Mouse (Mus musculus): ENCODE measurements around the gene Tapbpl.

Tapbpl gene

DNA sequence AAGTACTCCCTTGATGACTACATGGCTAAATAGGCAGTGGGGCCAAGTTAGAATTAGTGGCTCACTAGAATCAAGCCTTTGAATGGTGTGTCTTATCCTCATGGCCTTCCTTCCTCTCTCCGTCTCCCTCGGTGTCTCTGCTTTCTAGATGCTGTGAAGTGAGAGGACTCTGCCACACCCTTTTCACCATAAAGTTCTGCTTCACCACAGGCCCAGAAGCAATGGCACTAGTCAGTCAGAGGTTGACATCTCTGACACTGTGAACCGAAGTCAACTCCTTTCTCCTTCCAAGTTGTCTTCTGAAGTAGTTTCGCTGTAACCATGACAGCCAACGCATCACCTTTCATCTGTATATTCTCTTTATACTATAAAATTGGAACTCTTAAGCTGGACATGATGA, 7.9 kb upstream of the Tapbpl start:
- DNase-seq (ENCODE audit: low spot score) = no peak

DNA sequence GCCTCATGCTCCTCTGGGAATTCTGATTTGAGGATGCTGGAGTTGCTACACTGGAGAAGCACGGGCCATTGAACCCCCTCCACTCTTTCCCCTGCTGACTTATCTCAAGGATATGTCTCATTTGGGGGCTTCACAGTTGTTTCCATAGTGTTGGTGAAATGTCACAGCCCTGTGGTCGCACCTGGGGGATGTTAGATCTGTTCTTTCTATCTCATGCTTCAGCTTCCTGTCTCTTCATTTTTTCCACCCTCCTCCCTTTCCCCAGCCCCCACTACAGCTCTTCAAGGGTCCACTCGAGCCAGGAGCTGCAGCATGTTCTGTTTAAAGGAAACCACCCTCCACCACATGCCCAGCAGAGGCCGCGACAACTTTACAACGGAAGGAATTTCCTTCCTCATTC, 6.7 kb upstream of the Tapbpl start:
- DNase-seq (ENCODE audit: low spot score) = no peak

DNA sequence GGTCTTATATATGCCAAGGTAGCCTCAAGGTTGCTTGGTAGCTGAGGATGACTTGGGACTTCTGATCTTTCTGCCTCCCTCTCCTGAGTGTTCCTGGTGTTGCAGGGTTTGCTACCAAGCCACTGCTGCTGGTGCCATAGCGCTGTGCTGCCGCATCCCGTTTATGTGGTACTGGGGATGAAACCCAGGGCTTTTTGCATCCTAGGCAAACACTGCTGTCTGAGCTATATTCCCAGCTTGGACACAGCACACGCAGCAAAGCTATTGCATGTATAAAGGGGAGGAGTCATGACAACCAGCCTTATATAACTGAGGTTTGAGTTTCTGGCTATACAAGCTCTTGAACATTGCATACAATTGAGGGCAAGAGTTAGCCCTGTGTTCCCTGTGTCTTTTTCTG, 5.8 kb upstream of the Tapbpl start:
- DNase-seq (ENCODE audit: low spot score) = no peak

DNA sequence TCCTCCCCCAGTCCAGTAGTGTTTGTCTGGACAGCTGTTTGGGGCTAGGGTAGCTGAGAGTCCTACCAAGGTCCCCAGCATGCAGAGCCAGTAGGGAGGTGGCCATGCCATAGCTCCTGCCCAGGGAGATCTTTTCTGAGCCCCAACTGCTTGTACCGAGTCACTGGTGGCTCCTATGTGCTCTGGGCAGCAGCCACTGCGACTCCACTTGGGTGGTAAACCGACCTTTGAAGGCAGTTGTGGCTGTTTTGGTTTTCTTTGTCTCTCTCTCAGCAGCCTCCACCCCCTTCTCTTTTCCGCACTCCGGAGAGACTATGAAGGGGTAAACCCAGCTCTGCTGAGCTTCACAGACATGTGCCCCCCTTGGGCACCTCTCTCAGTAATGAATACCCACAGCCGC, 5.1 kb upstream of the Tapbpl start, which contains the start of gene Cd27:
TSS of gene Cd27 (minus strand) at position 229 of the 400 bp plus-strand sequence.
- no peak for DNase-seq (ENCODE audit: low spot score)

DNA sequence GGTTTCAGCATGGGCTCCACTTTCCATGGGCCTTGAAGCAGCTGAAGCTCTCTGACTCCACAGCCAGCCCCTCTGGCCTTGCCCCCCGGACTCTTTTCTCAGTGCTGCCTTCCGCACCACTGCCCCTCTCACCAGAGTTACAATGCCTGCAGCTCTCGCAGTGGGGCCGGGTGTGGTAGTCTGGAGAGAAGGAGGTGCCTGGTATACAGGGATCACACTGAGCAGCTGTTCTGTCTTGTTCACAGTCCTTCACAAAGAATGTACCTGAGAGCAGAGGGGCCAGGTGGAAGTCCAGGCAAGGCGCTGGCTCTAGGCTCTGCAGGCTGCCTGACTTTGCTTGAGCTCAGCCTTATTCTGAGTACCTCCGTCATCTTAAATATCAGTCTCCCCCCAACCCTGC, 4.7 kb upstream of the Tapbpl start:
- no peak for DNase-seq (ENCODE audit: low spot score)

DNA sequence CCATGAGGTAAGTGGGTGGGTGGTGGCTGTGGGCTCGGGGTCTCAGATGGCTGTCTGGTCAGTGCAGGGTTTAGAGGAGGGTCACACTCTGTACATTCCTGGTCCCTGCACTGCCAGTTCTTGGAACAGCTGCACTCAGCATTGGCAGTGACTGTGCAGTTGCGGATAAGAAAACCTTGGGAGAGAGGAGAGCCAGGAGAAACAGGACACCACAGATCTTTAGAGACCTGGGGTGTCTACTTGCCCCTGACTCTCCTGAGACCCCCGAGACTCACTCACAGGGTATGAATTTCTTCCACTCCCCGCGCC, 2.8 kb upstream of the Tapbpl start:
- no peak for DNase-seq (ENCODE audit: low spot score)

DNA sequence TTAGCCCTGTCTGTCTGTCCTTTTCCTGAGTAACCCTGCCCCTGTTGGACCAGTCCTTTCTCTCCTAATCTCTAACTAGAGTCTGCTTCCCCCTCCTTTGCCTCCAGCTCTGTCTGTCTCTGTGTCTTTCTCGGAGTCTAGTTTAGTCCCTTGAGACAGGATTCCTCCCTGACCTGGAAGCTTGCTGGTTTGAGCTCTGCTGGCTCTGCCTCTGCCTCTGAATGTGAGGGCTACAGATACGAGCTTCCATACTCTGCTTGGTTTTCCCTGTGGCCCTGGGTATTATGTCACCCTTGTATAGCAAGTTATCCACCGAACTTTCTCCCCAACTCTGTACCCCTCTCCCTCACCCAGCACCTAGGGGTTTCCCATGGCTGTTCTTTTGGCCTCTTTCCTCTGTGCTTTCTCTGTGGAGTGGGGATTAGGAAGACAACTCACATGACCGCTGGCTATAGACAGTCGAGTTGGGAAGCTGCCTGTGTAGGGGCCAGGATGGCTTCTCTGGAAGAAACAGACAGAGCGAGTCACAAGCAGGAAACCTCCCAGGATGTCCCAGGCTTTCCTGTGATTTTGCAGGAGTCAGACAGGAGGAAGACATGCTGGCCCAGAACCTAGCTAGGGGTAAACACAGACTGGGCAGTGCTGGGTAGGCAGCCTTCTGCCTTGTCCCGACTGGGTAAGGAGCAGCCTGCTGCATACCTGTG, 2.3 kb upstream of the Tapbpl start:
- no peak for DNase-seq (ENCODE audit: low spot score)

DNA sequence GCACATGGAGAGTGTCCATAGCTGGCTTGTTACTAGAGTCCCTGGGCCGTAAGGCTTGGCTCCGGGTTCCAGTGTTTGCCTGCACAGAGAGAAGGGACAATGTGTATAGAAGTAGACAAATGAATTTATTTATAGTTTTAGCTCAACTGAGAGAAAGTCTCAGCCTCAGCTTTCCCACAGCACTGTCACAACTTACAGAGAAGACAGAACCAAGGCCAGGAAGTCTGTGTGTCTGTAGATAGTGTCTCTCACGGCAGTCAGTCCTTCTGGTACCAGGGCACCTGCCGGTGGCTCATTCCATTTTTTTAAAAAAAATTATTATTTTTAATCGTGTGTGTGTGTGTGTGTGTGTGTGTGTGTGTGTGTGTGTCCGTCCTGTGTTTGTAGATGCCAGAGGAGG, 856 bp upstream of the Tapbpl start:
- no peak for DNase-seq (ENCODE audit: low spot score)

DNA sequence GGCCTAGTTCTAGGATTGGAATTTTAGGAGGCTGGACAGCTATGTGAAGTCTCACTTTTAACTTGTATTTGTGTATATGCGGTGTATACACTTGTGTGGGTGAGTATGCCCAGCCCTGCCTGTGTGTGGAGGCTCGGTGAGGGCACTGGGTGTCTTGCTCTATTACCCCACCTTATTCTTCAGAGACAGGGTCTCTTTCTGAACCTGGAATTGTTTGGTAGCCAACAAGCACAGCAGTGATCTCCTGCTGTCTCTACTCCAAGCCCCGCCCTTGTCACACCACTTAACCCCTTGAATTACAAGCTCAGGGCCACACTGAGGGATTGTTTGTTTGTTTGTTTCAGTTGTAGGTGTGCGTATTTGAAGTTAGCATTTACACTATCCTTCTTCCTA, 381 bp upstream of the Tapbpl start:
- no peak for DNase-seq (ENCODE audit: low spot score)

DNA sequence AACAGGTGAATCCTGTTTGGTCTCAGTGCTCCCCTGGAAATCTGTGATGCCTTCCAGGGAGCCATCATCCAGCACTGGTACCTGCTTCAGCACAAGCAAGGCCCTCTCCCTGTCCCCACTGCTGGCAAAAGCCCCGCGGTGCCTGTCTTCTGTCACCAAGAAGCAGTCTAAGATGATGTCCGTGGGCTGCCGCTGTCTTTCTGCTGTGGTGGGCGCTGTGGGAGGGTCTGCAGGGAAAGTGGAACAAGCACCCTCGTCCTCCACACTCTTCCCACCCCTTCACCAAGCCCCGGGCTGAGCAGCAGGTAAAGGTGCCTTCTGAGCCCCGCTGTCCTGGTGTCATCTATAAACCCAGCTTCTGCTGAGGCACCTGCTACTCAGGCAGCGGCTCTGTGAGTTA, 1.1 kb downstream of the Tapbpl start:
- DNase-seq (ENCODE audit: low spot score) = no peak

DNA sequence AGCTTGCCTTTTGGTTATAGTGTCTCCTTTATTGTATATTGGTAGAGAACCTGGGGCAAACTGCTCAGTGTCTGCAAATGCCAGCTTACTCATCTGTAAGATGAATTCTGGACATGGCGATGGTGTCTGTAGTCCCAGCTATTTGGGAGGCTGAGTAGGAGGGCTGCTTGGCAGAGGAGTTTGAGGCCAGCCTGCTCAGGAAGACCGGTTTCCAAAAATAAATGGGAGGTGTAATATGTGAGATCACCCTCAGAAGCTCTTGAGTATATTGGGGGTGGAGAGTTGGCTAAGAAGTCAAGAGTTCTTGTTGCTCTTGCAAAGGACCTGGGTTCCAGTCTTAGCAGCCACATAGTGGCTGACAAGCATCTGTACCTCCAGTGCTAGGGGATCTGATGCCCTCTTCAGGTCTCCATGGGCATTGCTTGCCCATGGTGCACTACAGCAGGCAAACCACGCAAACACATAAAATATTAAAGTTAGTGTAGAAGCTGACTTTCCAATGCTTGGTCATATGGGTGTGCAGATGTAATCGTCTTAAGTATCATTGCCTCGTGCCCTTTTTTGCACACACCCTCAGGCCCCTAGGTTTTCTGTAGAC, 6.0 kb downstream of the Tapbpl start:
- DNase-seq (ENCODE audit: low spot score) = peak; percentile 32

DNA sequence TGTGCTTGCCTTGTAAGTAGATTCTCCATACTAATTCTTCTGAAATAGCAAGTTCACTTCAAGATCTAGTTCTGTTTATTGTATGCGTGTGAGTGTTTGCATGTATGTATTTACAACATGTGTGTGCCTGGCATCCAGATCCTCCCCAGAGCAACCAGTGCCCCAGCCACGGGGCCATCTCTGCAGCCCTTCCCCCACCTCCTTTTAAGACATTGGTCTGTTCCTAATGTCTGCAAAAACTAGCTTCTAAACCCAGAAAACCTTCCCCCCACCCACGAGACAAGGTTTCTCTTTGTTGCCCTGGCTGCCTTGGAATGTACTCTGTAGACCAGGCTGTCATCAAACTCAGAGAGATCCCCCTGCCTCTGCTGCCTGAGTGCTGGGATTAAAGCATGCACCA, 9.1 kb downstream of the Tapbpl start:
- no peak for DNase-seq (ENCODE audit: low spot score)

DNA sequence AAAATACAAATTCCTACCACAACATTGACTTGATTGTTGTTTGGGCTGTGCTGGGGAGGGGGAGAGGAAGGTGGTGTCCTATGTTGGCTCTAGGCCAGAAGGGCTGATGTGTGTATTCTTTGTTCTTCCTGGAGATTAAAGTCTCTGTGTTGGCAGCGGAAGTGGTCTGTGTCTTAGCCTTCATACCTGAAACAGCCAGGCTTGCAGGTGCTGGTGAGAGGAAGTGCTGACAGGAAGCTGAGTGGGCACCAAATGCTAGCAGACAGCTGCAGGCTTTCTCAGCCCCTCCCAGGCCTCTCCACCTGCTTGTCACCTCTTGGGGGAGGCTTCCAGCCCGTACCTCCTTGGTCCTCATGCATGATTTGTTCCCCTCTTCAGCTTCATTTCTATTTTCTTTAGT, 9.5 kb downstream of the Tapbpl start:
- DNase-seq (ENCODE audit: low spot score) = no peak

DNA sequence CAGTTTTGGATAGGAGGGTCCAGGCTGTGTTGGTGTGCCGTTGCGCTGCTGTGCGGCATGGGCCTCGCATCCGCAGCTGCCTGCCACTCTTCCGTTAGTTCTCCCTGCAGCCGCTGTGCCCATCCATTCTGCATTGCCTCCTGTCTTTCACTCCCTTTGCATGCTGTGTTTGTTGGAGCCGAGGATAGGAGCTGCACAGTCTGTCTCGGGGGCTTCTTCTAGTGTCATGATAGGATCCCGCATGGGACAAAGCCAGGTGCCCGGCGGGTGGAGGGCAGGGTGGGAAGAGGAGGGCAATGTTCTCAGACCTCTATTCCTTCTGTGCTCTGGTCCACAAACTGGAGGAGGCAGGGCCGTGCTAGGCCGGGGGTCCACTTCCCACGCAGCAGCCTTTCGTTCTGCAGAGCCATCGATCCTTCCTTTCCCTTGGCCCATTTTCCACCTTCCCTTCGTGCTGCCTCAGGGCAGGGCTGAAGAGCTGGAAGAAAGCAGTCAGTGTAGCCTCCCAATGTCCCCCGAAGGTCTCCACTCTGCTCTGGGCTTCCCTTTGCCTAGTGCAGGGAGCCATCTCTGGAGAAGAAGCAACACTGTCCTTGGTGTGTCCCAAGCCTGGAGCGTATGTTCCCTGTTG, 10.4 kb downstream of the Tapbpl start:
- no peak for DNase-seq (ENCODE audit: low spot score)

DNA sequence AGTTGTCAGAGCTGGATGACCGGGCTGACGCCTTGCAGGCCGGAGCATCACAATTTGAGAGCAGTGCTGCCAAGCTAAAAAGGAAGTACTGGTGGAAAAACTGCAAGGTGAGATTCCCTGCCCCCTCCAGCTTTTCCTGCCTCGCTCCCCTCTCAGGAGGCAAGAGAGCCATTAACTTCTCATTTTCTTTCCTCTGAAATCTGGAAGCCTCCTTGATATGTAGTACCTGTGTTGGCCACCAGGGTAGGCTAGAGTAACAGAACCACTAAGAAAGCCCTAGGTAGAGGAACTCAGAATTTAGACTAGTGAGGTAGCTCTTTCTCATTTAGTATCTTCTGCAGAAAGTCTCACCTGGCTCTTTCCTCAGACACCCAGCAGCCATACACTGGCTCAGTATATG, 12.7 kb downstream of the Tapbpl start:
- DNase-seq (ENCODE audit: low spot score) = peak; percentile 70

DNA sequence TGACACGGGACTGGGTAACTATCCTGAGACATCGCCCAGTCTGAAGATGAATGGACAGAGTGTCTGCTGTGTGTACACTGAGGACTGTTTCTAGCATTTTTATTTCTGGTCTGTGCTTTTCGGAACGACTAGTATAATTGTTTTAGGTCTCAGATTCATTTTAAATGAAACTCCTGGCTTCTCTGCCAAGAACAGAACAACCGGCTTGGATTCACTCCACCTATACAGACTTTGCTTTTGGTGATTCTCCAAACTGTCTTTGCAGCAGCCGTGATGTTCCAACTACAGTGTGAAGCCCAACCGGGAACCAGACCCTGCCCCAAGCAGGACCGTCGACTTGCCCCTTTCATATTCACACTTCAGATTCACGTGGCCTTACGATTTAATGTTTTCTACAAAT, 13.8 kb downstream of the Tapbpl start:
- DNase-seq (ENCODE audit: low spot score) = no peak

DNA sequence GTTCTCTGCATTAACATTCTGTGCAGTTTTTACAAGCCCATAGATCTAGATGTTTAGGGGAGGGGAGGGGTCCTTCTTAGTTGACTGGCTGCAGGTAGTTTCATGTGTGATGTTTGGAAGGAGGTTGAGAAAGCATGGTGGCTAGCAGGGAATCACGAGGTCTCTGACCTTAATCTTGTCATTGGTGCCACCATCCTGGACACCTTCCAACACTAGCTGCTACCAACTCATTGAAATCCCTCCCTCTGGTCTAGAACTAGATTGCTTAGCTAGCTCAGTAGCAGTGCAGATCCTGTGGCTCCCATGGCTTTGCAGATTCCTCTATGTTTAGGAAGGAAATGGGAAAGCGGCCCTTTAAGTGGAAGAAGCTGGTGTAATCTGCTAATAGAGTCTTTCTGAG, 14.8 kb downstream of the Tapbpl start:
- no peak for DNase-seq (ENCODE audit: low spot score)

DNA sequence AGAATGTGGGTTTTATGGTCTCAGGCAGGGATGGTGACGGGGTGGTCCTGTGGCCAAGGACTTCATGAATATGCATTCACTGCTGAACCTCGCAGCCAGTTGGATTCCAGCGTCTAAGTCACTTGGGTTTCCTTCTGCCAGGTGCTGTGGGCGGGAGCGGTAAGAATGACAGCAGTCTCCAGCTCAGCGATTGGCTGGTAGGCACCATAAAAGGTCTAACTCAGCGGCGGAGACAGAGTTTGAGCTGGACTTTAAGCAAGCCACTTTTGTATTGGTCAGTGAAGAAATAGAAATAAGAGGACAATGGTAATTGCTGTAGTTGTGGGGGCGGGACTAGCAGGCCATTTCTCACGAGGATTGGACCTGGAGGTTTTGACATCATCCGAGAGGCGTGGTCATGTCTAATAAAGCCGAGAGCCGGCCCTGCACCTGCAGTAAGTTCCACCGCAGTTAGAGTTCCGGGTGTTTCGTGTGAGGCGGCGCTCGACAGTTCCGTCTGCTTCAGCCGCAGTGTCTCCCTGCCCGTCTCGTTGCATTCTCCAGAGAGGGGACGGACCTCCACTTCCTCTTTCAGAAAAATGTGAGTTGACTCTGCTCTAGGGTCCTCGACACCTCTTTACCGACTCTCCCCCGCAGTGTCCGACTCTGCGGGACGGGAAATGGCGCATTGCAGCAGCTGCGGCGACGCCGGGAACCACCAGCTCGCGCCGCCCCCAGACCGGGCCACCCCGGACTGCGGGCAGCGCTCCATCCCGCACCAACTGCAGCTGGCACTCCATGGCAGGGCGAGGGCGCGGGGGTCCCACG, 16.3 kb downstream of the Tapbpl start, which contains the start of gene Vamp1:
TSS of gene Vamp1 (plus strand) at position 404 of the 807 bp plus-strand sequence.
- peak; percentile 97 for DNase-seq (ENCODE audit: low spot score)

DNA sequence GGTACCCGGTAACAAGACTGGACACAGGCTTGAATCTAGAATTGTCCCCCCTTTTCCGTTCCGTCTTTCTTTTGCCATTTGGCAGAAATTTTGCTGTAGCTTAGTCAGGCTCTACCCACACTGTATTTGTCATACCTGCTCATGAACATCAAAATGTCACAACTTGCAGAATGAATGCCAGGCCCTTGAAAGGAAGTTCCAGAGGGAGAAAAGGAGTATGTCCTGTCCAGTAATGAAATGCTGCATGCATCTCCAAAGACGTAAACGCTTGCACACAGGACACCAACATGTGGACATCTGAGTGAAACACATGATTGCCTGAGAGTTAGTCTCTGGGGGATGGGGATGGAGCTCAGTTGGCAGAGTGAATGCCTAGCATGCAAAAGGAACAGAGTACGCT, 17.9 kb downstream of the Tapbpl start:
- DNase-seq (ENCODE audit: low spot score) = no peak

DNA sequence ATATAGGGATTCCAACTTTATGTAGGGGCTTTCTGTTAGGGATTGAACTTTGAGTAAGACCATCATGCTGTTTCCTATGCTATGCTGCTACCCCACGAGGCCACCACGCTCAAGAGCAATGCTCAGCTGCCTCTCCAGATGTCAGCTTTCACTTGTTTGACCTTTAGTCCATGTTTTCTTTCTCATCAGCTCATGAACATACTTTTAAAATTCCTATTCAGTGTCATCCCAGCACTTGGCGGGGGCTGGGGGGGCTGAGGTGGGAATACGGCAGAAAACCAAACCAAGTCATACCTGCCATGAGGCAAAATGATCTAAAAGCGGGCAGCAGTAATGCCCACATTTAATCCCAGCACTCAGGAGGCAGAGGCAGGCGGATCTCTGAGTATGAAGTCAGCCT, 18.5 kb downstream of the Tapbpl start:
- DNase-seq (ENCODE audit: low spot score) = no peak

DNA sequence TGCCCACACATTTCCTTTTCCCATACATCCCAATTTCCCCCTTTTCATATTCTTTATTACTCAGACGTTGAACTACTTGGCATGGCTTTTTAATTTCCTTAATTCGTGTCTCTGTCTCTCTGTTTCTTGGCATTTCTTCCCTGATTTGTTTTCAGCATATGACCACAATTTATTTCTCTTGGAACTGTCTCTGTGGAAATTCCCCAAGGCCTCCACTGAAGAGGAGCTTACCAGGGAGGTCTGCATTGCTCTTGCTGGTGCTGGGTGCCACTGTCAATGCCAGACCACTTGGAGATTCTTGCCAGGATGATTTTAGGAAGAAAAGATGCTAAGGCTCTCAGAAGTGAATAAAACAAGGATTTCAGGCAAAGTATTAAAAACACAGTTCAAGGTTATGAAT, 19.0 kb downstream of the Tapbpl start:
- no peak for DNase-seq (ENCODE audit: low spot score)

DNA sequence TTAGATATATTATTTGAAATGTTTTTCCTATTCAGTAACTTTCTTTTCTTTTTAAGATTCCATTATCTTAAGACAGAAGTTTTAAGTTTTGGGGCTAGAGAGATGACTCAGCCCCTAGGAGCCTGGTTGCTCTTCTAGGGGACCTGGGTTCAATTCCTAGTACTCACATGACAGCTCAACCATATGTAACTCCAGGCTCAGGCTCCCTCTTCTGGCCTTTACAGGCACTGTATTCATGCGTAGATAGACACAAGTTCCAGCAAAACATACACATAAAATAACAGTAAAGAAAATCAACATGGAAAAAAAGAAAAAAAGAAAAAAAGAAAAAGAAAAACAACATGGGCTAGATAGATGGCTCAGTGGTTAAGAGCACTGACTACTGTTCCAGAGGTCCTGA, 21.2 kb downstream of the Tapbpl start:
- no peak for DNase-seq (ENCODE audit: low spot score)

DNA sequence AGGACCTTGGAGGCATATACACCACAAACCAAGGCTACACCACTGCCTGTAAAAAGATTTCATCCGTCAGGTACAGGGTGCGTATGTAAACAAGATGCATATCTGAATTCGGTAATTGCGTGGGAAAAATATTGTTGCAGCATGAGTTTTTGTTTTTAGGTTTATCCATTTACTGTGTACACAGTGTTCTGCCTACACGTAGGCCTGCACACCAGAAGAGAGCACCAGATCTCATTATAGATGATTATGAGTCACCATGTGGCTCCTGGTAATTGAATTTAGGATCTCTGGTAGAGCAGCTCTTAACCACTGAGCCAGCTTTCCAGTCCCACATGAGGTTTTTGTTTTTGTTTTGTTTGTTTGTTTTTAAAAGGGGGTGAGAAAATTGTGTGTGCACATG, 34.5 kb downstream of the Tapbpl start:
- no peak for DNase-seq (ENCODE audit: low spot score)

All from embryo, embryonic 10 days (tissue).